In the genomic region with DNA sequence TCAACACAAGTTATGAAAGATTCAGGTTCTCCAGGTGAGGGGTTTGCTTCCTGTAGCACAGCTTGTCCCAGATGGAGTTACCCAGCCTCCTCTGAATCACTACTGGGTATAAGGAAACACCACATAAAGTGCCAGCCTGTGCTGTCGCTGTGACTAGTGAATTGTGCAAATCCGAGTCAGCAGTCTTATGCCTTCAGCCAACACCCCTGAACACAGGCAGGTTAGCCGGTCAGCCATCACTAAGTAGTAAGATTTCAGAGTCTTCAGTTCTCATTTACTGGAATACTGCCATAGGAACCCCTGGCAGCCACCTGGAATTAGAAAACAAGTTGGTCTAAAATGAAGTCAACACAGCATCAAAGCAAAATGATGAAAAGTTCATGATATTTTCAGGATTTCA, we compare ENCODE assay signal across 18 mouse cellular contexts. TPM values are rescaled to one million over a fixed set of nuclear protein-coding genes. Genes with fewer than 3 reads are reported as not detected.
DNase-seq lines count a peak whose midpoint lies in the region; ATAC-seq and TF ChIP-seq lines count a peak whose summit lies in the region.
"Had no signal": no experiment of that assay in that cellular context is flagged by ENCODE, and none has a peak within 500 bp of the region (broad histone marks: within the 10 kb centered on the region; RNA-seq: fewer than 3 reads in every experiment).

No protein-coding gene starts in this region.

- peak; percentile 71 for DNase-seq in kidney, adult 2 months
- DNase-seq in 3T3-L1 (ENCODE audit: low read depth, low spot score) (peak; percentile 19), adipocyte (ENCODE audit: low spot score) (peak; percentile 71)
- no peak for DNase-seq in kidney, postnatal 0 days (ENCODE audit: low spot score)
- no peak for DNase-seq in spleen, postnatal 10 days (ENCODE audit: low spot score in 2 of 2)
- no peak for DNase-seq in cerebellum, postnatal 25 days
- DNase-seq in embryo, embryonic 11 days: no peak
- DNase-seq: cerebellum, adult 11 months; cerebellum, postnatal 14 days; forebrain, postnatal 0 days; liver, embryonic 13.5 days; right cerebral cortex, postnatal 14 days; thymus, adult 18-20 months had no signal

- no peaks in the 10 kb centered on the region for H3K27me3 ChIP-seq in kidney, adult 2 months (replicated peaks; ENCODE audit: control insufficient read depth, insufficient read depth, low read length)
- no peaks in the 10 kb centered on the region for H3K27me3 ChIP-seq in kidney, embryonic 16.5 days (ENCODE audit: insufficient read depth, low read length)
- H3K27me3 ChIP-seq in kidney, postnatal 0 days (ENCODE audit: insufficient read depth, low read length): no peaks in the 10 kb centered on the region
- H3K27me3 ChIP-seq: hindbrain, embryonic 12.5 days; liver, embryonic 13.5 days; stomach, embryonic 15.5 days had no signal

- peaks cover 6% of the 10 kb centered on the region; the same call in 1 of the 2 replicates for H3K9me3 ChIP-seq in kidney, embryonic 16.5 days (ENCODE audit: low read length)
- H3K9me3 ChIP-seq in kidney, postnatal 0 days (replicated peaks; ENCODE audit: low read length): no peaks in the 10 kb centered on the region
- H3K9me3 ChIP-seq: stomach, embryonic 15.5 days had no signal

- no peak for ATAC-seq in kidney, embryonic 16.5 days (ENCODE audit: low FRiP score, low TSS enrichment)
- ATAC-seq in kidney, postnatal 0 days (replicated peaks; ENCODE audit: low FRiP score, low read depth): 0 out of 2 replicates have a peak, but pooled peaks have one; percentile 21
- ATAC-seq: forebrain, postnatal 0 days had no signal

- no peak for TF ChIP-seq POLR2A in kidney, adult 2 months (IDR thresholded peaks at IDR 0.05; ENCODE audit: low read depth, low read length)

- H3K9ac ChIP-seq in kidney, embryonic 16.5 days (replicated peaks; ENCODE audit: low read length): no peak overlapping the region
- no peak overlapping the region for H3K9ac ChIP-seq in kidney, postnatal 0 days (ENCODE audit: low read depth, low read length)
- H3K9ac ChIP-seq: forebrain, postnatal 0 days; hindbrain, embryonic 12.5 days; liver, embryonic 13.5 days; stomach, embryonic 15.5 days had no signal

- H3K36me3 ChIP-seq in kidney, adult 2 months (ENCODE audit: control insufficient read depth, insufficient read depth, low read length): no peaks in the 10 kb centered on the region
- no peaks in the 10 kb centered on the region for H3K36me3 ChIP-seq in kidney, embryonic 16.5 days (ENCODE audit: insufficient read depth, low read length)
- H3K36me3 ChIP-seq in kidney, postnatal 0 days (ENCODE audit: insufficient read depth, low read length): no peaks in the 10 kb centered on the region
- H3K36me3 ChIP-seq: forebrain, embryonic 10.5 days; heart, embryonic 10.5 days; hindbrain, embryonic 12.5 days; liver, embryonic 13.5 days; stomach, embryonic 15.5 days had no signal

- no peak overlapping the region for H3K4me2 ChIP-seq in kidney, embryonic 16.5 days (replicated peaks; ENCODE audit: low read depth, low read length)
- no peak overlapping the region for H3K4me2 ChIP-seq in kidney, postnatal 0 days (ENCODE audit: low read length)
- H3K4me2 ChIP-seq: hindbrain, embryonic 12.5 days; liver, embryonic 13.5 days; stomach, embryonic 15.5 days had no signal

- WGBS in kidney, adult 2 months: 17% methylated on average over 3 of the region's 3 CpGs
- WGBS in kidney, embryonic 16.5 days: 53% methylated on average over 3 of the region's 3 CpGs
- WGBS in kidney, postnatal 0 days: 53% methylated on average over 3 of the region's 3 CpGs

- peaks cover 18% of the 10 kb centered on the region for H3K4me1 ChIP-seq in kidney, adult 2 months (ENCODE audit: control insufficient read depth, insufficient read depth, low read length)
- no peaks in the 10 kb centered on the region for H3K4me1 ChIP-seq in kidney, embryonic 16.5 days (ENCODE audit: insufficient read depth, low read length)
- H3K4me1 ChIP-seq in kidney, postnatal 0 days (replicated peaks; ENCODE audit: insufficient read depth, low read length): 0 out of 2 replicates have a peak, but pooled peaks cover 4% of the 10 kb centered on the region
- H3K4me1 ChIP-seq: forebrain, embryonic 10.5 days; heart, embryonic 10.5 days; hindbrain, embryonic 12.5 days; liver, embryonic 13.5 days; stomach, embryonic 15.5 days had no signal

- H3K27ac ChIP-seq in kidney, adult 2 months (ENCODE audit: insufficient read depth, low read depth, low read length): peak overlapping the region; percentile 80
- no peak overlapping the region for H3K27ac ChIP-seq in kidney, embryonic 16.5 days (ENCODE audit: low read length)
- no peak overlapping the region for H3K27ac ChIP-seq in kidney, postnatal 0 days
- H3K27ac ChIP-seq: forebrain, embryonic 10.5 days; heart, embryonic 10.5 days; hindbrain, embryonic 12.5 days; liver, embryonic 13.5 days; stomach, embryonic 15.5 days had no signal

- no peak for TF ChIP-seq CTCF in kidney, adult 2 months (conservative IDR thresholded peaks at IDR 0.05; ENCODE audit: insufficient read depth, insufficient read length, low read depth, low read length)
- TF ChIP-seq CTCF in kidney, postnatal 0 days (IDR thresholded peaks at IDR 0.05; ENCODE audit: low read depth): no peak

- no peak overlapping the region for H3K4me3 ChIP-seq in kidney, adult 2 months (ENCODE audit: insufficient read depth, low read depth, low read length)
- no peak overlapping the region for H3K4me3 ChIP-seq in kidney, embryonic 16.5 days (ENCODE audit: low read length)
- H3K4me3 ChIP-seq in kidney, postnatal 0 days (replicated peaks; ENCODE audit: low read depth, low read length): no peak overlapping the region
- H3K4me3 ChIP-seq: forebrain, embryonic 10.5 days; heart, embryonic 10.5 days; hindbrain, embryonic 12.5 days; liver, embryonic 13.5 days; stomach, embryonic 15.5 days had no signal

RNA-seq across cellular contexts. Expression of a gene that starts 47.3 kb away (rescaled TPM):
- 21.3 and 22.5 TPM in 2 replicates for polyA plus RNA-seq in kidney, adult 2 months (2012; rRNA removed)
- polyA plus RNA-seq in kidney, embryonic 16.5 days (2015; fragmentation: Nextera tagmentation; extraction: Ambion mirVana): 10.5 and 11.5 TPM in 2 replicates
- 13.5 and 15.9 TPM in 2 replicates for polyA plus RNA-seq in kidney, postnatal 0 days (2015; fragmentation: Nextera tagmentation; extraction: Ambion mirVana)

Comparison
In these comparisons a context has a peak if more than half of its experiments do, and no peak if none do; other contexts are left out.
1. DNase-seq: peak in kidney, adult 2 months (single experiment), 3T3-L1 (single experiment) and adipocyte (single experiment); none in kidney, postnatal 0 days (single experiment), spleen, postnatal 10 days (0 of 2), cerebellum, postnatal 25 days (0 of 2) and embryo, embryonic 11 days (single experiment).